Mouse (Mus musculus) kidney, adult 2 months (tissue): ENCODE data around the gene Nup107.

Experiments used
- CTCF ChIP-seq: fragments of 200-500 bp; conservative IDR thresholded peaks from 2 replicates; pipeline ENCODE4 v1.5.1; 2011; ENCODE audit warnings: low read depth, mild to moderate bottlenecking, control low read depth, low read length, moderate library complexity, mixed read lengths; ENCODE audit not compliant: insufficient read depth, insufficient read length
- POLR2A ChIP-seq: fragments of 200-500 bp; IDR thresholded peaks from one replicate; pipeline ENCODE4 v1.6.1; 2011; ENCODE audit warnings: low read depth, low read length, control low read depth

GRCm38 (mm10) chr10:117753711-117754608 lies 38.5 kb downstream of the Nup107 start:
- TF ChIP-seq CTCF, result no peak
- TF ChIP-seq POLR2A, result no peak
